Mouse (Mus musculus): ENCODE measurements around the gene Large1.

- TF ChIP-seq CTCF (IDR thresholded peaks at IDR 0.05; ENCODE audit: low read depth) (no peak), EP300 (IDR thresholded peaks at IDR 0.05; ENCODE audit: low read depth) (no peak)
These were observed 521.0 kb downstream of the Large1 start for GRCm38 (mm10) chr8:72832371-72832770.
